Mouse (Mus musculus) urinary bladder, postnatal 10 days (tissue): Measurements from ENCODE around the gene Tet1.
A peak's percentile ranks its signal among the peaks of the same experiment; 100 is the strongest.
"Not testable (repeated sequence)": the region's sequence is repeated elsewhere in the genome, so short reads cannot be mapped to it uniquely, and the experiment has no call there.

Source experiments
- DNase-seq: peaks from one replicate; pipeline ENCODE4 v3.0.0; 2022; ENCODE audit warnings: low spot score

Tet1 gene

GRCm38 (mm10) chr10:62908896-62909295, at the start of gene Tet1:
Gene Tet1, minus strand, starts transcription at chr10:62908996.
- DNase-seq: not testable (repeated sequence)

GRCm38 (mm10) chr10:62948551-62948950, 39.8 kb upstream of the Tet1 start:
- no peak for DNase-seq

GRCm38 (mm10) chr10:62946738-62947471, 38.1 kb upstream of the Tet1 start, which contains the start of gene Dna2:
Gene Dna2, plus strand, starts transcription at chr10:62947026.
- no peak for DNase-seq

- no peak for DNase-seq
Observed at GRCm38 (mm10) chr10:62944975-62945580, 36.3 kb upstream of the Tet1 start.

- DNase-seq: no peak
Observed at GRCm38 (mm10) chr10:62932381-62932780, 23.6 kb upstream of the Tet1 start.

- no peak for DNase-seq
Observed at GRCm38 (mm10) chr10:62924096-62924635, 15.4 kb upstream of the Tet1 start.

- no peak for DNase-seq
Observed at GRCm38 (mm10) chr10:62920766-62921156, 12.0 kb upstream of the Tet1 start.

GRCm38 (mm10) chr10:62919925-62920765, 11.3 kb upstream of the Tet1 start, which contains the start of gene Slc25a16:
Gene Slc25a16, plus strand, starts transcription at chr10:62920633.
- peak; percentile 56 for DNase-seq

- DNase-seq: no peak
Observed at GRCm38 (mm10) chr10:62918985-62919384, 10.2 kb upstream of the Tet1 start.

- DNase-seq: no peak
Observed at GRCm38 (mm10) chr10:62911120-62911519, 2.3 kb upstream of the Tet1 start.

GRCm38 (mm10) chr10:62906336-62906735, 2.5 kb downstream of the Tet1 start:
- DNase-seq: no peak

GRCm38 (mm10) chr10:62902829-62903228, 6.0 kb downstream of the Tet1 start:
- DNase-seq: no peak

GRCm38 (mm10) chr10:62901826-62902225, 7.0 kb downstream of the Tet1 start:
- DNase-seq: no peak

GRCm38 (mm10) chr10:62900144-62900543, 8.7 kb downstream of the Tet1 start:
- DNase-seq: no peak

- no peak for DNase-seq
Observed at GRCm38 (mm10) chr10:62898061-62898460, 10.7 kb downstream of the Tet1 start.

GRCm38 (mm10) chr10:62897437-62897836, 11.4 kb downstream of the Tet1 start:
- DNase-seq: no peak

GRCm38 (mm10) chr10:62896774-62897173, 12.0 kb downstream of the Tet1 start:
- no peak for DNase-seq

- no peak for DNase-seq
Observed at GRCm38 (mm10) chr10:62896035-62896434, 12.8 kb downstream of the Tet1 start.

- DNase-seq: no peak
Observed at GRCm38 (mm10) chr10:62895386-62895785, 13.4 kb downstream of the Tet1 start.

GRCm38 (mm10) chr10:62894447-62894846, 14.3 kb downstream of the Tet1 start:
- no peak for DNase-seq

- DNase-seq: no peak
Observed at GRCm38 (mm10) chr10:62893356-62893884, 15.4 kb downstream of the Tet1 start.
